Mouse (Mus musculus) intestine, embryonic 14.5 days (tissue): Measurements from ENCODE around the gene Ctnnbip1. TPM values are rescaled to one million over a fixed set of nuclear protein-coding genes. Genes with fewer than 3 reads are reported as not detected.

Experiments
- ATAC-seq: fragments of 200-750 bp; cut with Nextera tagmentation; replicated peaks from 2 replicates; pipeline ENCODE4 v1.8.0; 2017; ENCODE audit warnings: low read depth, moderate number of reproducible peaks, moderate TSS enrichment, moderate library complexity; ENCODE audit not compliant: low FRiP score, low TSS enrichment
- DNase-seq: peaks from one replicate; pipeline ENCODE4 v3.0.0-alpha.2; 2018; ENCODE audit warnings: low spot score
- H3K27ac ChIP-seq: fragments of 300-500 bp; sonication (generic); 2 replicates; pipeline ENCODE4 v1.5.1; 2014; ENCODE audit warnings: low read depth, mild to moderate bottlenecking, control low read depth
- H3K27me3 ChIP-seq: fragments of 300-500 bp; sonication (generic); replicated peaks from 2 replicates; pipeline ENCODE4 v1.6.1; 2014; ENCODE audit warnings: low read length, control low read depth; ENCODE audit not compliant: control insufficient read depth, insufficient read depth
- H3K36me3 ChIP-seq: fragments of 300-500 bp; sonication (generic); 2 replicates; pipeline ENCODE4 v1.6.1; 2014; ENCODE audit warnings: low read length, control low read depth; ENCODE audit not compliant: control insufficient read depth, insufficient read depth
- H3K4me1 ChIP-seq: fragments of 300-500 bp; sonication (generic); replicated peaks from 2 replicates; pipeline ENCODE4 v1.6.1; 2014; ENCODE audit warnings: low read length, control low read depth, mixed read lengths; ENCODE audit not compliant: control insufficient read depth, insufficient read depth
- H3K4me2 ChIP-seq: fragments of 300-500 bp; sonication (generic); 2 replicates; pipeline ENCODE4 v1.6.1; 2014; ENCODE audit warnings: low read length
- H3K4me3 ChIP-seq: fragments of 300-500 bp; sonication (generic); 2 replicates; pipeline ENCODE4 v1.5.1; 2014; ENCODE audit warnings: low read depth, low read length, control low read depth, mixed read lengths
- H3K9ac ChIP-seq: fragments of 300-500 bp; sonication (generic); 2 replicates; pipeline ENCODE4 v1.6.1; 2014; ENCODE audit warnings: mild to moderate bottlenecking, low read length
- H3K9me3 ChIP-seq: fragments of 300-500 bp; sonication (generic); 2 replicates; pipeline ENCODE4 v1.6.1; 2016; ENCODE audit warnings: low read length, control low read depth; ENCODE audit not compliant: control insufficient read depth
- WGBS: fragments of 180-500 bp; shearing (Covaris S2); extraction: QIAGEN DNeasy Blood & Tissue Kit; methylation state at CpG from one replicate; pipeline ENCODE4 v1.1.7; 2014; 5-methylcytosine and 5-hydroxymethylcytosine counted together
- polyA plus RNA-seq: library from polyadenylated mRNA; unstranded; fragments of >200 nt; fragmentation: Nextera tagmentation; extraction: Ambion mirVana; gene quantifications from 2 replicates; pipeline ENCODE4 v1.2.1, GENCODE M21; 2014

Ctnnbip1 gene
- polyA plus RNA-seq, 1 experiment from 2014 or later = 54.3 TPM

GRCm38 (mm10) chr4:149489415-149490240, 28.4 kb upstream of the Ctnnbip1 start:
- no peak for DNase-seq
- WGBS = 91% methylated on average over 14 of the region's 14 CpGs
- ATAC-seq = no peak
- Histone ChIP-seq H3K27ac (no peak overlapping the region), H3K9ac (no peak overlapping the region), H3K4me1 (peaks cover 8% of the 10 kb centered on the region), H3K36me3 (peaks cover 68% of the 10 kb centered on the region), H3K4me2 (no peak overlapping the region), H3K9me3 (no peaks in the 10 kb centered on the region), H3K4me3 (no peak overlapping the region), H3K27me3 (no peaks in the 10 kb centered on the region)

DNA sequence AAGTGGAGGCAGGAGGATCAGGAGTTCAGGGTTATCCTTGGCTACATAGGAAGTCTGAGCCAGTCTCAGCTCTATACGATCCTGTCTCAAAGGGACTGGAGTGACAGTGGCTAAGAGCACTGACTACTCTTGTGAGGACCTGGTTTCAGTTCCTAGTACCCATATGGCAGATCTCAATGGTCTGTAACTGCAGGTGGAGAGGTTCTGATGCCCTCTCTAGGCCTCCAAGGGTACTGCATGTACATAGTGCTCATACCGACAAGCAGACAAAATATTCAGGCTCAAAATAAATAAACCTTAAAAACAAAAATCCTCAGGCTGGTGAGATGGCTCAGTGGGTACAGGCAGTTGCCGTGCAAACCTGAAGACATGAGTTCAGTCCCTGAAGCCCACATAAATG, 26.9 kb upstream of the Ctnnbip1 start:
- Histone ChIP-seq H3K4me3 (no peak overlapping the region), H3K9me3 (no peaks in the 10 kb centered on the region), H3K9ac (no peak overlapping the region), H3K27me3 (no peaks in the 10 kb centered on the region), H3K4me1 (peaks cover 7% of the 10 kb centered on the region), H3K27ac (no peak overlapping the region), H3K4me2 (no peak overlapping the region), H3K36me3 (peaks cover 82% of the 10 kb centered on the region)
- no peak for ATAC-seq
- no peak for DNase-seq
- 96% methylated on average over 3 of the region's 3 CpGs for WGBS

GRCm38 (mm10) chr4:149496612-149497011, 21.4 kb upstream of the Ctnnbip1 start:
- 80% methylated on average over 2 of the region's 2 CpGs for WGBS
- H3K27me3 ChIP-seq = no peaks in the 10 kb centered on the region
- DNase-seq (no peak), ATAC-seq (no peak)
- H3K4me1 ChIP-seq = no peaks in the 10 kb centered on the region
- H3K36me3 ChIP-seq = peaks cover 73% of the 10 kb centered on the region
- no peak overlapping the region for H3K4me3 ChIP-seq
- no peak overlapping the region for H3K4me2 ChIP-seq
- H3K9me3 ChIP-seq = no peaks in the 10 kb centered on the region
- no peak overlapping the region for H3K27ac ChIP-seq
- H3K9ac ChIP-seq = no peak overlapping the region

- WGBS = 78% methylated on average over 8 of the region's 8 CpGs
- no peak overlapping the region for H3K9ac ChIP-seq
- H3K4me3 ChIP-seq = no peak overlapping the region
- ATAC-seq (no peak), DNase-seq (no peak)
- no peak overlapping the region for H3K27ac ChIP-seq
- no peaks in the 10 kb centered on the region for H3K9me3 ChIP-seq
- no peaks in the 10 kb centered on the region for H3K4me1 ChIP-seq
- H3K36me3 ChIP-seq = peaks cover 64% of the 10 kb centered on the region
- H3K4me2 ChIP-seq = no peak overlapping the region
- no peaks in the 10 kb centered on the region for H3K27me3 ChIP-seq
Observed at GRCm38 (mm10) chr4:149498901-149499300, 19.1 kb upstream of the Ctnnbip1 start.

- Histone ChIP-seq H3K36me3 (peaks cover 55% of the 10 kb centered on the region), H3K4me1 (no peaks in the 10 kb centered on the region), H3K4me2 (no peak overlapping the region), H3K27me3 (no peaks in the 10 kb centered on the region), H3K27ac (no peak overlapping the region), H3K4me3 (no peak overlapping the region), H3K9me3 (no peaks in the 10 kb centered on the region), H3K9ac (no peak overlapping the region)
- ATAC-seq (no peak), DNase-seq (no peak)
- 85% methylated on average over 5 of the region's 5 CpGs for WGBS
Observed at GRCm38 (mm10) chr4:149499790-149500189, 18.2 kb upstream of the Ctnnbip1 start.

- no peaks in the 10 kb centered on the region for H3K4me1 ChIP-seq
- peaks cover 21% of the 10 kb centered on the region for H3K36me3 ChIP-seq
- no peaks in the 10 kb centered on the region for H3K27me3 ChIP-seq
- no peak overlapping the region for H3K9ac ChIP-seq
- WGBS = 82% methylated on average over 5 of the region's 5 CpGs
- no peaks in the 10 kb centered on the region for H3K9me3 ChIP-seq
- ATAC-seq (no peak), DNase-seq (no peak)
- no peak overlapping the region for H3K4me3 ChIP-seq
- H3K4me2 ChIP-seq = no peak overlapping the region
- H3K27ac ChIP-seq = no peak overlapping the region
Observed at GRCm38 (mm10) chr4:149504363-149504762, 13.7 kb upstream of the Ctnnbip1 start.

- no peak for DNase-seq
- H3K4me2 ChIP-seq = no peak overlapping the region
- no peak overlapping the region for H3K4me3 ChIP-seq
- ATAC-seq = no peak
- peaks cover 19% of the 10 kb centered on the region for H3K36me3 ChIP-seq
- H3K27ac ChIP-seq = no peak overlapping the region
- H3K4me1 ChIP-seq = no peaks in the 10 kb centered on the region
- H3K9me3 ChIP-seq = no peaks in the 10 kb centered on the region
- WGBS = 40% methylated on average over 3 of the region's 3 CpGs
- no peaks in the 10 kb centered on the region for H3K27me3 ChIP-seq
- no peak overlapping the region for H3K9ac ChIP-seq
Observed at GRCm38 (mm10) chr4:149504858-149505257, 13.2 kb upstream of the Ctnnbip1 start.

- Histone ChIP-seq H3K9me3 (no peaks in the 10 kb centered on the region), H3K36me3 (peaks cover 14% of the 10 kb centered on the region), H3K4me2 (no peak overlapping the region), H3K4me1 (no peaks in the 10 kb centered on the region), H3K9ac (no peak overlapping the region), H3K27ac (no peak overlapping the region), H3K4me3 (no peak overlapping the region), H3K27me3 (no peaks in the 10 kb centered on the region)
- WGBS = 71% methylated on average over 14 of the region's 15 CpGs
- ATAC-seq (no peak), DNase-seq (no peak)
Observed at GRCm38 (mm10) chr4:149505261-149505967, 12.6 kb upstream of the Ctnnbip1 start.
